Mouse (Mus musculus): ENCODE data around the gene Ubp1. TPM values are rescaled to one million over a fixed set of nuclear protein-coding genes. Genes with fewer than 3 reads are reported as not detected.

Gene Ubp1
- polyA plus RNA-seq, 1 experiment from 2014 or later: 20.5 TPM

- no peak overlapping the region for H3K9ac ChIP-seq (replicated peaks; ENCODE audit: low read depth)
- H3K27me3 ChIP-seq (replicated peaks; ENCODE audit: insufficient read depth, low read length): no peaks in the 10 kb centered on the region
- H3K36me3 ChIP-seq (ENCODE audit: insufficient read depth, low read length): peaks cover 56% of the 10 kb centered on the region
- no peak overlapping the region for H3K4me3 ChIP-seq (ENCODE audit: low read depth, low read length)
- no peak for ATAC-seq
- H3K4me2 ChIP-seq (replicated peaks; ENCODE audit: low read depth, low read length): no peak overlapping the region
- no peaks in the 10 kb centered on the region for H3K4me1 ChIP-seq (ENCODE audit: insufficient read depth, low read depth, low read length)
- H3K9me3 ChIP-seq (ENCODE audit: low read length): no peaks in the 10 kb centered on the region
- no peak for DNase-seq (ENCODE audit: low spot score)
- TF ChIP-seq CTCF (IDR thresholded peaks at IDR 0.05): no peak
- no peak for TF ChIP-seq EP300 (IDR thresholded peaks at IDR 0.05)
- no peak overlapping the region for H3K27ac ChIP-seq (ENCODE audit: low read length)
These were observed 33.0 kb downstream of the Ubp1 start for GRCm38 (mm10) chr9:113963718-113964117.

GRCm38 (mm10) chr9:113964415-113964814 is 33.7 kb downstream of the Ubp1 start:
- ATAC-seq (no peak), DNase-seq (ENCODE audit: low spot score) (no peak)
- no peaks in the 10 kb centered on the region for H3K4me1 ChIP-seq (ENCODE audit: insufficient read depth, low read depth, low read length)
- H3K9ac ChIP-seq (replicated peaks; ENCODE audit: low read depth): no peak overlapping the region
- no peak overlapping the region for H3K4me2 ChIP-seq (replicated peaks; ENCODE audit: low read depth, low read length)
- H3K9me3 ChIP-seq (ENCODE audit: low read length): no peaks in the 10 kb centered on the region
- no peak overlapping the region for H3K4me3 ChIP-seq (ENCODE audit: low read depth, low read length)
- WGBS: 93% methylated on average over 8 of the region's 8 CpGs
- TF ChIP-seq EP300 (IDR thresholded peaks at IDR 0.05) (no peak), CTCF (IDR thresholded peaks at IDR 0.05) (no peak)
- no peak overlapping the region for H3K27ac ChIP-seq (ENCODE audit: low read length)
- no peaks in the 10 kb centered on the region for H3K27me3 ChIP-seq (replicated peaks; ENCODE audit: insufficient read depth, low read length)
- peaks cover 54% of the 10 kb centered on the region; the same call in 1 of the 2 replicates for H3K36me3 ChIP-seq (ENCODE audit: insufficient read depth, low read length)

- Histone ChIP-seq H3K36me3 (ENCODE audit: insufficient read depth, low read length) (peaks cover 50% of the 10 kb centered on the region; the same call in 1 of the 2 replicates), H3K9me3 (ENCODE audit: low read length) (no peaks in the 10 kb centered on the region), H3K27ac (ENCODE audit: low read length) (no peak overlapping the region), H3K4me3 (ENCODE audit: low read depth, low read length) (no peak overlapping the region), H3K27me3 (replicated peaks; ENCODE audit: insufficient read depth, low read length) (no peaks in the 10 kb centered on the region), H3K4me1 (ENCODE audit: insufficient read depth, low read depth, low read length) (no peaks in the 10 kb centered on the region), H3K4me2 (replicated peaks; ENCODE audit: low read depth, low read length) (no peak overlapping the region), H3K9ac (replicated peaks; ENCODE audit: low read depth) (no peak overlapping the region)
- no peak for ATAC-seq
- TF ChIP-seq CTCF (IDR thresholded peaks at IDR 0.05): no peak
- TF ChIP-seq EP300 (IDR thresholded peaks at IDR 0.05): no peak
- WGBS: 88% methylated on average over 4 of the region's 4 CpGs
- DNase-seq (ENCODE audit: low spot score): no peak
These were observed 36.1 kb downstream of the Ubp1 start for GRCm38 (mm10) chr9:113966838-113967237.

- ATAC-seq: peak; percentile 46; the same call in 1 of the 2 replicates
These were observed 38.2 kb downstream of the Ubp1 start for GRCm38 (mm10) chr9:113968967-113969366.

GRCm38 (mm10) chr9:113969399-113969798 is 38.7 kb downstream of the Ubp1 start:
- Histone ChIP-seq H3K36me3 (ENCODE audit: insufficient read depth, low read length) (peaks cover 42% of the 10 kb centered on the region; the same call in 1 of the 2 replicates), H3K27ac (ENCODE audit: low read length) (no peak overlapping the region), H3K4me1 (ENCODE audit: insufficient read depth, low read depth, low read length) (no peaks in the 10 kb centered on the region), H3K4me3 (ENCODE audit: low read depth, low read length) (no peak overlapping the region), H3K9me3 (ENCODE audit: low read length) (no peaks in the 10 kb centered on the region), H3K27me3 (replicated peaks; ENCODE audit: insufficient read depth, low read length) (no peaks in the 10 kb centered on the region), H3K9ac (replicated peaks; ENCODE audit: low read depth) (no peak overlapping the region), H3K4me2 (replicated peaks; ENCODE audit: low read depth, low read length) (no peak overlapping the region)
- DNase-seq (ENCODE audit: low spot score): no peak
- WGBS: 92% methylated on average over 8 of the region's 8 CpGs
- TF ChIP-seq EP300 (IDR thresholded peaks at IDR 0.05): no peak
- no peak for TF ChIP-seq CTCF (IDR thresholded peaks at IDR 0.05)
- ATAC-seq: no peak

More at GRCm38 (mm10) chr9:113968967-113969366, 38.2 kb downstream of the Ubp1 start:
- no peak overlapping the region for H3K27ac ChIP-seq (ENCODE audit: low read length)
- H3K27me3 ChIP-seq (replicated peaks; ENCODE audit: insufficient read depth, low read length): no peaks in the 10 kb centered on the region
- TF ChIP-seq EP300 (IDR thresholded peaks at IDR 0.05) (no peak), CTCF (IDR thresholded peaks at IDR 0.05) (no peak)
- H3K36me3 ChIP-seq (ENCODE audit: insufficient read depth, low read length): peaks cover 46% of the 10 kb centered on the region; the same call in 1 of the 2 replicates
- DNase-seq (ENCODE audit: low spot score): no peak
- H3K4me1 ChIP-seq (ENCODE audit: insufficient read depth, low read depth, low read length): no peaks in the 10 kb centered on the region
- no peak overlapping the region for H3K4me2 ChIP-seq (replicated peaks; ENCODE audit: low read depth, low read length)
- H3K9me3 ChIP-seq (ENCODE audit: low read length): no peaks in the 10 kb centered on the region
- no peak overlapping the region for H3K9ac ChIP-seq (replicated peaks; ENCODE audit: low read depth)
- no peak overlapping the region for H3K4me3 ChIP-seq (ENCODE audit: low read depth, low read length)
- 90% methylated on average over 7 of the region's 7 CpGs for WGBS

GRCm38 (mm10) chr9:113970041-113970440 is 39.3 kb downstream of the Ubp1 start:
- TF ChIP-seq EP300 (IDR thresholded peaks at IDR 0.05) (no peak), CTCF (IDR thresholded peaks at IDR 0.05) (peak; percentile 36)
- H3K9me3 ChIP-seq (ENCODE audit: low read length): no peaks in the 10 kb centered on the region
- no peak overlapping the region for H3K27ac ChIP-seq (ENCODE audit: low read length)
- H3K36me3 ChIP-seq (ENCODE audit: insufficient read depth, low read length): peaks cover 36% of the 10 kb centered on the region; the same call in 1 of the 2 replicates
- no peaks in the 10 kb centered on the region for H3K4me1 ChIP-seq (ENCODE audit: insufficient read depth, low read depth, low read length)
- no peaks in the 10 kb centered on the region for H3K27me3 ChIP-seq (replicated peaks; ENCODE audit: insufficient read depth, low read length)
- WGBS: 85% methylated on average over 14 of the region's 14 CpGs
- H3K4me2 ChIP-seq (replicated peaks; ENCODE audit: low read depth, low read length): no peak overlapping the region
- no peak overlapping the region for H3K9ac ChIP-seq (replicated peaks; ENCODE audit: low read depth)
- DNase-seq (ENCODE audit: low spot score) (no peak), ATAC-seq (no peak)
- H3K4me3 ChIP-seq (ENCODE audit: low read depth, low read length): no peak overlapping the region

GRCm38 (mm10) chr9:113971615-113972014 is 40.9 kb downstream of the Ubp1 start:
- H3K4me1 ChIP-seq (ENCODE audit: insufficient read depth, low read depth, low read length): no peaks in the 10 kb centered on the region
- DNase-seq (ENCODE audit: low spot score) (no peak), ATAC-seq (no peak)
- no peak overlapping the region for H3K4me2 ChIP-seq (replicated peaks; ENCODE audit: low read depth, low read length)
- H3K27me3 ChIP-seq (replicated peaks; ENCODE audit: insufficient read depth, low read length): no peaks in the 10 kb centered on the region
- TF ChIP-seq EP300 (IDR thresholded peaks at IDR 0.05) (no peak), CTCF (IDR thresholded peaks at IDR 0.05) (no peak)
- 66% methylated on average over 8 of the region's 8 CpGs for WGBS
- H3K36me3 ChIP-seq (ENCODE audit: insufficient read depth, low read length): peaks cover 38% of the 10 kb centered on the region; the same call in 1 of the 2 replicates
- H3K9me3 ChIP-seq (ENCODE audit: low read length): no peaks in the 10 kb centered on the region
- no peak overlapping the region for H3K27ac ChIP-seq (ENCODE audit: low read length)
- H3K9ac ChIP-seq (replicated peaks; ENCODE audit: low read depth): no peak overlapping the region
- no peak overlapping the region for H3K4me3 ChIP-seq (ENCODE audit: low read depth, low read length)

All from lung, postnatal 0 days (tissue).